Mouse (Mus musculus): ENCODE results near the gene Akr1b8. TPM values are rescaled to one million over a fixed set of nuclear protein-coding genes. Genes with fewer than 3 reads are reported as not detected.

The Akr1b8 gene
- polyA plus RNA-seq, 2 experiments: 6.5 to 8.5 TPM

DNA sequence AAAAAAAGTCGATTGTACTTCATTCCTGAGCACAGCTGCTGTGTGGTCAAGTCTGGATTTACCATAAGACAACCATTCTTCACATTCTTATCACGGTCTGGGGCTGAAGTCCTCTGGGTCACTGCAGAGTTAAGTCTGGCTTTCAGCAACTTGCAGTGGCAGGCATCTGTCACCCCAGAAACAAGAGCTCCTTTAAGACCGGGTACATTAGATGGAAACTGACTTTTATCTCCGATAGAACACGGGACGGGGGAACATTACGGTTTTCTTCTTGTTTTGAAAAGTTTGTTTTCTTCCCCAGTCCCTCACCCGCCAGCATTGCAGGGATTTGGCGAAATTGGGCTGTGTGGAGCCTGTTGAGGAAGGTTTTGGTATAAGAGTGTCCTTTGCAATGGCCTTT is 1.9 kb downstream of the Akr1b8 start:
- ATAC-seq (ENCODE audit: low FRiP score, low read depth): no peak
- H3K4me3 ChIP-seq (replicated peaks; ENCODE audit: low read length): no peak overlapping the region

DNA sequence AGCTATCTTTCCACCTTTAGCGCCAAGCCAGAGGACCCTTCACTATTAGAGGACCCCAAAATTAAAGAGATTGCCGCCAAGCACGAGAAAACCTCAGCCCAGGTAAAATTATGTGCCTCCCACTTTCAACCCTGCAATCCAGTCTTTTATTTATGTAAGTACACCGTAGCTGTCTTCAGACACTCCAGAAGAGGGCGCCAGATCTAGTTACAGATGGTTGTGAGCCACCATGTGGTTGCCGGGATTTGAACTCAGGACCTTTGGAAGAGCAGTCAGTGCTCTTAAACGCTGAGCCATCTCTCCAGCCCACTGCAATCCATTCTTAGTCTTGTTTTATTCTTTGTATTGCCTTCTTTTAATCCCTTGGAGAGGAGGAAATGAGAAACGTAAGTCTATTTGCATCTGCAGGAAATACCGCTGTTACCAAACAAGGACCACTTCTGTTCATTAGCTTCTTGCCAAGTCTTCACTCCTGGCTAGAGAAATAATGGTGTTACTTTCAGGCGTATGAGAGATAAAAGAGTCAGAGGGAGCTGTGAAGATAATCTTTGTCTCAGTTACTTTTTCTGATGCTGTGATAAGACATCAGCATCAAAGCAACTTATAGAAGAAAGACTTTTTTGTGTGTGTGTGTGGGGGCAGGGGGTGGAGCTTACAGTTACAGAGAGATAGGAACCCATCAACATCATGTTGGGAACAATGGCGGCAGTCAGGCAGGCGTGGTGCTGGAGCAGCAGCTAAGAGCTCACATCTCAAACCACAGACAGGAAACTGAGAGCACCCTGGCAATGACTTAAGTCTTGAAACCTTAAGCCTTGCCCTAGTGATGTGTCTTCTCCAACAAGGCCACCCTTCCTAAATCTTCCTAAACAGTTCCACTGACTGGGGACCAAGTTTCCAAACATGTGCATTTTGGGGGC is 10.6 kb downstream of the Akr1b8 start:
- DNase-seq (ENCODE audit: low spot score): no peak
- ATAC-seq (ENCODE audit: low FRiP score, low read depth): no peak

More for the DNA sequence above, 1.9 kb downstream of the Akr1b8 start:
- Histone ChIP-seq H3K27me3 (ENCODE audit: control insufficient read depth, insufficient read depth, low read length) (no peaks in the 10 kb centered on the region), H3K9me3 (ENCODE audit: control insufficient read depth, low read length) (no peaks in the 10 kb centered on the region), H3K9ac (ENCODE audit: low read depth, low read length, severe bottlenecking) (no peak overlapping the region), H3K4me2 (replicated peaks; ENCODE audit: low read depth, low read length, severe bottlenecking) (no peak overlapping the region), H3K27ac (replicated peaks; ENCODE audit: low read depth, low read length) (no peak overlapping the region), H3K4me1 (ENCODE audit: control insufficient read depth, insufficient read depth, low read length) (peaks cover 13% of the 10 kb centered on the region), H3K36me3 (ENCODE audit: control insufficient read depth, insufficient read depth, low read length) (no peaks in the 10 kb centered on the region)
- 79% methylated on average over 9 of the region's 9 CpGs for WGBS
- TF ChIP-seq POLR2A (IDR thresholded peaks at IDR 0.05; ENCODE audit: borderline replicate concordance, extremely low read depth, insufficient read depth, insufficient read length): no peak
- no peak for DNase-seq (ENCODE audit: low spot score)

DNA sequence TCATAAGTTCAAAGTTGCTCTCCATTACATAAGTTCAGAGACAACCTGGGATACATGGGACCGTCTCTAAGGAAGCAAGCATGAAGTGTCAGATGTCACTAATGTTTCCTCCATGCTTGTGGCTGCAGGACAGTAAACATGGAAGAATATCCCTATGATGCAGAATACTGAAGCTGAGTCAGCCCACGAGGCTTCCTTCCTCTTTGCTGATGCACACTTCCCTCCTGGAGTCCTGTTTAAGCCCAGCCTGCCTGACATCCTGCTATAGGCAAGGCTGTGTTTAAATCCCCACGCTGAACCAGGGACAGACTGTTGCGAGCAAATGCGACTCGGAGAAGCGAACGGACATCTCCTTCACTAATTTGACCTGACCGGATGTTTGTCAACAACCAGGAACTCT is 14.1 kb downstream of the Akr1b8 start:
- no peak overlapping the region for H3K4me2 ChIP-seq (replicated peaks; ENCODE audit: low read depth, low read length, severe bottlenecking)
- no peaks in the 10 kb centered on the region for H3K9me3 ChIP-seq (ENCODE audit: control insufficient read depth, low read length)
- H3K9ac ChIP-seq (ENCODE audit: low read depth, low read length, severe bottlenecking): no peak overlapping the region
- ATAC-seq (ENCODE audit: low FRiP score, low read depth) (no peak), DNase-seq (ENCODE audit: low spot score) (no peak)
- 79% methylated on average over 9 of the region's 9 CpGs for WGBS
- H3K36me3 ChIP-seq (ENCODE audit: control insufficient read depth, insufficient read depth, low read length): no peaks in the 10 kb centered on the region
- 0 out of 2 replicates have a peak, but pooled peaks cover 3% of the 10 kb centered on the region for H3K4me1 ChIP-seq (ENCODE audit: control insufficient read depth, insufficient read depth, low read length)
- TF ChIP-seq POLR2A (IDR thresholded peaks at IDR 0.05; ENCODE audit: borderline replicate concordance, extremely low read depth, insufficient read depth, insufficient read length): no peak
- no peak overlapping the region for H3K4me3 ChIP-seq (replicated peaks; ENCODE audit: low read length)
- no peak overlapping the region for H3K27ac ChIP-seq (replicated peaks; ENCODE audit: low read depth, low read length)
- no peaks in the 10 kb centered on the region for H3K27me3 ChIP-seq (ENCODE audit: control insufficient read depth, insufficient read depth, low read length)

More for the DNA sequence above, 10.6 kb downstream of the Akr1b8 start:
- Histone ChIP-seq H3K9me3 (ENCODE audit: control insufficient read depth, low read length) (no peaks in the 10 kb centered on the region), H3K4me1 (ENCODE audit: control insufficient read depth, insufficient read depth, low read length) (0 out of 2 replicates have a peak, but pooled peaks cover 3% of the 10 kb centered on the region), H3K4me2 (replicated peaks; ENCODE audit: low read depth, low read length, severe bottlenecking) (no peak overlapping the region), H3K4me3 (replicated peaks; ENCODE audit: low read length) (no peak overlapping the region), H3K27me3 (ENCODE audit: control insufficient read depth, insufficient read depth, low read length) (no peaks in the 10 kb centered on the region), H3K36me3 (ENCODE audit: control insufficient read depth, insufficient read depth, low read length) (no peaks in the 10 kb centered on the region), H3K9ac (ENCODE audit: low read depth, low read length, severe bottlenecking) (no peak overlapping the region), H3K27ac (replicated peaks; ENCODE audit: low read depth, low read length) (no peak overlapping the region)
- TF ChIP-seq POLR2A (IDR thresholded peaks at IDR 0.05; ENCODE audit: borderline replicate concordance, extremely low read depth, insufficient read depth, insufficient read length): no peak
- 82% methylated on average over 12 of the region's 12 CpGs for WGBS

DNA sequence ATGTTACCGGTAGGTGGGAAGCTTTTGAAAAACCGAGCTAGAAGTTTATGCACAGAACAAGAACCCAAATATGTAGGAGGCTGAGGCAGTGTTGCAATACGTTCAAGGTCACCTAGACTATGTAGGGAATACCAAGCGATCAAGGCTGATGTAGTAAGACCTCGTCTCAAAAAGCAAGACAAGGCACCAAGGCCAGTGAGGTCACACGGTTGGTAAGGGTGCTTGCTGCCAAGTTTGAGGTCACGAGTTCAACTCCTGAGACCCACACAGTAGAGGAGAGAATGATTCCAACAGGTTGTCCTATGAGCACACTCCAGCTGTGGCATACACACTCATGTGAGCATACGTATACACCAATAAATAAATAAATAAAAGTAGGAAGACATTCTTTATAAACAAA is 16.2 kb downstream of the Akr1b8 start:
- Histone ChIP-seq H3K4me2 (replicated peaks; ENCODE audit: low read depth, low read length, severe bottlenecking) (no peak overlapping the region), H3K27ac (replicated peaks; ENCODE audit: low read depth, low read length) (no peak overlapping the region), H3K9me3 (ENCODE audit: control insufficient read depth, low read length) (no peaks in the 10 kb centered on the region), H3K4me3 (replicated peaks; ENCODE audit: low read length) (no peak overlapping the region), H3K27me3 (ENCODE audit: control insufficient read depth, insufficient read depth, low read length) (no peaks in the 10 kb centered on the region), H3K4me1 (ENCODE audit: control insufficient read depth, insufficient read depth, low read length) (0 out of 2 replicates have a peak, but pooled peaks cover 3% of the 10 kb centered on the region), H3K9ac (ENCODE audit: low read depth, low read length, severe bottlenecking) (no peak overlapping the region), H3K36me3 (ENCODE audit: control insufficient read depth, insufficient read depth, low read length) (no peaks in the 10 kb centered on the region)
- TF ChIP-seq POLR2A (IDR thresholded peaks at IDR 0.05; ENCODE audit: borderline replicate concordance, extremely low read depth, insufficient read depth, insufficient read length): no peak
- DNase-seq (ENCODE audit: low spot score): no peak
- ATAC-seq (ENCODE audit: low FRiP score, low read depth): no peak
- WGBS: 83% methylated on average over 8 of the region's 8 CpGs

GRCm38 (mm10) chr6:34371700-34372351 is 17.9 kb downstream of the Akr1b8 start:
- 0 out of 2 replicates have a peak overlapping the region, but pooled peaks have one; percentile 28 for H3K4me2 ChIP-seq (replicated peaks; ENCODE audit: low read depth, low read length, severe bottlenecking)
- peak; percentile 88 for DNase-seq (ENCODE audit: low spot score)
- no peak for ATAC-seq (ENCODE audit: low FRiP score, low read depth)
- H3K9ac ChIP-seq (ENCODE audit: low read depth, low read length, severe bottlenecking): no peak overlapping the region
- no peak overlapping the region for H3K27ac ChIP-seq (replicated peaks; ENCODE audit: low read depth, low read length)
- no peaks in the 10 kb centered on the region for H3K27me3 ChIP-seq (ENCODE audit: control insufficient read depth, insufficient read depth, low read length)
- 24% methylated on average over 18 of the region's 18 CpGs for WGBS
- H3K4me3 ChIP-seq (replicated peaks; ENCODE audit: low read length): no peak overlapping the region
- 0 out of 2 replicates have a peak, but pooled peaks cover 3% of the 10 kb centered on the region for H3K4me1 ChIP-seq (ENCODE audit: control insufficient read depth, insufficient read depth, low read length)
- no peak for TF ChIP-seq POLR2A (IDR thresholded peaks at IDR 0.05; ENCODE audit: borderline replicate concordance, extremely low read depth, insufficient read depth, insufficient read length)
- no peaks in the 10 kb centered on the region for H3K9me3 ChIP-seq (ENCODE audit: control insufficient read depth, low read length)
- H3K36me3 ChIP-seq (ENCODE audit: control insufficient read depth, insufficient read depth, low read length): no peaks in the 10 kb centered on the region

All from limb, embryonic 14.5 days (tissue).